Mouse (Mus musculus): ENCODE measurements around the gene Ear14.

Ear14 gene

DNA sequence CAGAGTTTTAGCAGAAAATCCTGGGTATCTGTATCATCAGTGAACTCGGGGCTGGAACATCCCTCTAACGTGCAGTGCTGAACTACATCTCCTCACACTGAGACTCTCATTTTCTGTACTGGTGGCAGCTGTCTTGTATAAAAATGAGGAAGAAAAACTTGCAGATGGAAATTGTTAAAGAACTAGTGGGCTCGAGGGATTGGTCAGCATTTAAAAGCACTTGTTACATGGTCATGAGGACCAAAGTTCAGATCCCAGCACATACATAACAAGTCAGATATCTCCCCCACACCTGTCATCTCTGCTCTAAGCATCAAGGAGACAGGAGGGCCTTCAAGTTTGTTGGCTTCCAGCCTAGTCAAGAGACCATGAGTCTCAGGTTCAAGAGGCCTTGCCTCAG, 47.2 kb downstream of the Ear14 start:
- in situ Hi-C loops (cut with MboI; ENCODE audit: unreplicated experiment in 2 of 2) = loop anchor here in 1 of 2 experiments (25.0 kb wide), 1 partner anchor 1388 kb away; no protein-coding TSS in a partner anchor

DNA sequence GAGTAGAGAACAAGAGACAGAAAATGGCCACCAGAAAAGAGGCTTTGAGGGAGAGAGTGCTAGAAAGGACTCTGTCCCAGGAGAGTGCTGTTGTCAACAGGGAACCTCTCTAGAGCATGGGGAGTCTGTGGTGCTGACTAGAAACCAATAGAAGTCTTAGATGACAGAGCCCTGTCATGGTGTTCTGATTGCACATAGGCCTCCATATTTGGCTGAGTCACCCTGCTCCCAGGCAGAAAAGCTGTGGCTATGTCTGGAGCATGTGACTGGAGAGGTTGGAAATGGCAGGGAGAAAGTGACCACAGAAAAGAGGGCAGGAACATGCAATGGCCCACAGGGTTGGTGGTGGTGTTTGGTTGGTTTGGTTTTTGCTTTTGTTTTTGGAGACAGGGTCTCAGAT, 49.0 kb downstream of the Ear14 start:
- in situ Hi-C loops (cut with MboI; ENCODE audit: unreplicated experiment in 2 of 2) = loop anchor here in 1 of 2 experiments (25.0 kb wide), 1 partner anchor 1390 kb away; no protein-coding TSS in a partner anchor

DNA sequence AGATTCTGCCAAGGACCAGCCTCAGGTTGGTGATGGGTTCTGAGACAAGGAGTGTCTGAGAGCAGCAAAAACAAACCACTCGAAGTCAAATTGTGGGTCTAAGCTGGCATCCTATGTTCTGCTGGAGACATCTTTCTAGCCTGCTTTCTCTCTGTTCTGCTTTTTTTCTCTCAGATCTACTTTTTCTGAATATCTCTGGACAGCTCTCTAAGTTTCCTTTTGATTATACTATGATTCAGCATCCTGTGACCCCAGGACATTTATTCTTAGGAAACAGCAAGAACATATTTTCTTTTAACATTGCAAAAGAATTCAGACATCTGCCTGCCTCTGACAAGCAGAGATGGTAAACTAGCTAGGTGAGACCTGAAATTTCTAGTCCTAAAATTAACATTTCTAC, 50.4 kb downstream of the Ear14 start:
- in situ Hi-C loops (cut with MboI; ENCODE audit: unreplicated experiment in 2 of 2) = loop anchor here in 1 of 2 experiments (25.0 kb wide), 1 partner anchor 1391 kb away; no protein-coding TSS in a partner anchor

Data from v-Abl transformed pro-B cells (cell line).